Mouse (Mus musculus): ENCODE data around the gene 1700056E22Rik. TPM values are rescaled to one million over a fixed set of nuclear protein-coding genes. Genes with fewer than 3 reads are reported as not detected.

1700056E22Rik gene
- total and polyA plus RNA-seq, 3 experiments: not detected

DNA sequence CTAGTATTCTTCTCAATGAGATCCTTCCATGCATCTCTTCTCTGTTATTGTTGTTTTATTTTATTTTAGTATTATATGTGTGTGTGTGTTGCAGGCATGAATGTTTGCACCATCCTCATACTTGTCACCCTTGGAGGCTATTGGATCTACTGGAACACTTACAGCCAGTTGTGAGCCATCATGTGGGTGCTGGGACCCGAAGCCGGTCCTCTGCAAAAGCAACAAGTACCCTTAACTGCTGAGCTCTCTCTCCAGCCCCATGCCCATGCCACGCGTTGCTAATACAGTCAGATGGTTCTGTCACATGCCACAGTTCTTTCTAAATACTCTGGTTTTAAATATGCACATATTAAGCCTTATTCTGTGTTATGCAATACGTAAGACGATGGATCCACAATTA lies 22.8 kb downstream of the 1700056E22Rik start:
- no peak for TF ChIP-seq TAL1 (conservative IDR thresholded peaks at IDR 0.05; ENCODE audit: low read depth, low read length)
- TF ChIP-seq GATA2 (IDR thresholded peaks at IDR 0.05; ENCODE audit: borderline replicate concordance, low read depth, low read length): no peak
- no peak for TF ChIP-seq CTCF (IDR thresholded peaks at IDR 0.05; ENCODE audit: low read depth, low read length)
- TF ChIP-seq GATA1 (IDR thresholded peaks at IDR 0.05; ENCODE audit: borderline replicate concordance, low read length): no peak
- no peak for TF ChIP-seq POLR2AphosphoS5 (IDR thresholded peaks at IDR 0.05; ENCODE audit: insufficient replicate concordance, low read depth, low read length)
- Histone ChIP-seq H3K9me3 (replicated peaks) (peaks cover 28% of the 10 kb centered on the region), H3K4me3 (ENCODE audit: low read depth, low read length) (no peak overlapping the region), H3K27me3 (ENCODE audit: insufficient read depth, low read length) (no peaks in the 10 kb centered on the region), H3K4me1 (ENCODE audit: insufficient read depth, low read depth, low read length) (no peaks in the 10 kb centered on the region), H3K36me3 (replicated peaks) (no peaks in the 10 kb centered on the region)
- DNase-seq (ENCODE audit: low spot score): no peak
- no peak for ATAC-seq (ENCODE audit: extremely low read depth, insufficient number of reproducible peaks, low FRiP score, poor library complexity, severe bottlenecking)

DNA sequence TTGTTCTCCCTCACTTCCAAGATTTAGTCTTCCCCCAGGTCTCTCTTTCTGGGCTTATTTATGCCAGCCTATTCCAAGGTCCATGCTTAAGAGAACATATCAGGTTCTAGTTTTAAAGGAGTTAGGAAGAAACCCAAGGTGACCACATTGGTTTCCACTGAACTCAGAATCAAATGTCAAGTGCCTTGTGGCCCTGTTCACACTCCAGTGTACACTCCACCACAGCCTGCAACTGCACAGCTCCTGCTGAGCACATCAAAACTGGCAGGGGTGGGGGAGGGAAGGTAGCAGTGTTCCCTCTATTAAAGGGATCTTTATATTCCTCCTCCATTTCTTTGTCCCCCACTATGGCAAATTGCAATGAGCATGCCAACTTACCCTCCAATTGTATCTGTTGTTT lies 28.0 kb downstream of the 1700056E22Rik start:
- ATAC-seq (ENCODE audit: extremely low read depth, insufficient number of reproducible peaks, low FRiP score, poor library complexity, severe bottlenecking): no peak
- no peaks in the 10 kb centered on the region for H3K4me1 ChIP-seq (ENCODE audit: insufficient read depth, low read depth, low read length)
- no peak for DNase-seq (ENCODE audit: low spot score)

DNA sequence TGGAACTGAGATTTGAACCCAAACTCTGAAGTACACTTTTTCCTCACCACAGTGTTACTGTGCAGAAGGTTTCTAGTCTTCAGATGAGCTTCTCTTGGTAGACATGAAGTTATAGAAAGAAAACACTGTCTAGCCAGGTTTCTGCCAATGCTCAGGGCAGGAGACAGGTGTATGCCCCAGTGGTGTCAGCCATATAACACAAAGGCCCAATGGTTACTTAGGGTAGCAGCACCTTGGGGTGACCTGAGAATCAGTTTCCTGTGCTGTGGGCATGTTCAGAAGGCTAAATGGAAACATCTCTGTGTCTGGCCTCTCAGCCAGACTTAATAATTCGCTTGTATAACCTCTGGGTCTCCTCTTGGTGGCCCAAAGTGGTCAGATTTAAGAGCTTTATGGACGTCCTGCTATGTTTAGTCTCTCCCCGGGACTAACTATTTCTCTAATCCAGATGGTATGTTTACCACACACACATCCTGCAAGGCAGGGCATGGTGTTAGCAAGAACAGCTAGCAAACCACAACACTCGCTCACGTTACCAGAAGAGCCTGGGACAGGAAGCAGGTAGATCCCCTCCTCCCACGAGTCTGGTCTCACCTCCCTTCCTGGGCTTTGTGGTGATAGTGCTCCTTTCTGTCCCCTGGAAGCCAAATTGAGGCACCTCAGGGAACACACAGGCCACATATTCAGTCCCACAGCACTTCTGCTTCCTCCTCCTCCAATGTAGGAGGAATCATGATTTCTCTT lies 28.6 kb downstream of the 1700056E22Rik start:
- Histone ChIP-seq H3K27me3 (ENCODE audit: insufficient read depth, low read length) (no peaks in the 10 kb centered on the region), H3K4me1 (ENCODE audit: insufficient read depth, low read depth, low read length) (no peaks in the 10 kb centered on the region), H3K4me3 (ENCODE audit: low read depth, low read length) (no peak overlapping the region), H3K36me3 (replicated peaks) (no peaks in the 10 kb centered on the region), H3K9me3 (replicated peaks) (peaks cover 37% of the 10 kb centered on the region)
- TF ChIP-seq TAL1 (conservative IDR thresholded peaks at IDR 0.05; ENCODE audit: low read depth, low read length) (no peak), POLR2AphosphoS5 (IDR thresholded peaks at IDR 0.05; ENCODE audit: insufficient replicate concordance, low read depth, low read length) (no peak), GATA2 (IDR thresholded peaks at IDR 0.05; ENCODE audit: borderline replicate concordance, low read depth, low read length) (no peak), GATA1 (IDR thresholded peaks at IDR 0.05; ENCODE audit: borderline replicate concordance, low read length) (no peak), CTCF (IDR thresholded peaks at IDR 0.05; ENCODE audit: low read depth, low read length) (no peak)
- ATAC-seq (ENCODE audit: extremely low read depth, insufficient number of reproducible peaks, low FRiP score, poor library complexity, severe bottlenecking): no peak
- no peak for DNase-seq (ENCODE audit: low spot score)

More for the DNA sequence above, 28.0 kb downstream of the 1700056E22Rik start:
- no peaks in the 10 kb centered on the region for H3K27me3 ChIP-seq (ENCODE audit: insufficient read depth, low read length)
- no peak overlapping the region for H3K4me3 ChIP-seq (ENCODE audit: low read depth, low read length)
- TF ChIP-seq CTCF (IDR thresholded peaks at IDR 0.05; ENCODE audit: low read depth, low read length) (no peak), TAL1 (conservative IDR thresholded peaks at IDR 0.05; ENCODE audit: low read depth, low read length) (no peak), POLR2AphosphoS5 (IDR thresholded peaks at IDR 0.05; ENCODE audit: insufficient replicate concordance, low read depth, low read length) (no peak), GATA1 (IDR thresholded peaks at IDR 0.05; ENCODE audit: borderline replicate concordance, low read length) (no peak), GATA2 (IDR thresholded peaks at IDR 0.05; ENCODE audit: borderline replicate concordance, low read depth, low read length) (no peak)
- H3K36me3 ChIP-seq (replicated peaks): no peaks in the 10 kb centered on the region
- peaks cover 42% of the 10 kb centered on the region for H3K9me3 ChIP-seq (replicated peaks)

DNA sequence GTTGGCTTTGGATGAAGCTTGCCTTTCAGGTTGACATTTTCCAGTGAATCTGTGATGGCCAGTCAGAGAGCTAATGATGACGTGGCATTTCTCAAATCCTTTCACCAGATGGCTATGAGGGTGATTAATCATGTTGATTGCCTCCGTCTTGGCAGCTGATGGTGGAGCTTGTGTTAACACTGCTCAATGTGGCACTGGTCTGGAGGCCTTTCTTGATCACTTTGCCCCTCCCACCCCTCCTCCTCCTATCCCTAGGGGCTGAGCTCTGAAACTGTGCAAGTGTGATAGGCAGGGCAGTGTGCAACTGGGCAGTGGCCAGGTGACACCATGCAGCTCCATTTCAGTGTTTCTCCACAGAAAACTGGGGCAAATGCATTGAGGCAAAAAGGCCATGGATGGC lies 29.8 kb downstream of the 1700056E22Rik start:
- H3K9me3 ChIP-seq (replicated peaks): peaks cover 37% of the 10 kb centered on the region
- H3K36me3 ChIP-seq (replicated peaks): no peaks in the 10 kb centered on the region
- no peaks in the 10 kb centered on the region for H3K27me3 ChIP-seq (ENCODE audit: insufficient read depth, low read length)

DNA sequence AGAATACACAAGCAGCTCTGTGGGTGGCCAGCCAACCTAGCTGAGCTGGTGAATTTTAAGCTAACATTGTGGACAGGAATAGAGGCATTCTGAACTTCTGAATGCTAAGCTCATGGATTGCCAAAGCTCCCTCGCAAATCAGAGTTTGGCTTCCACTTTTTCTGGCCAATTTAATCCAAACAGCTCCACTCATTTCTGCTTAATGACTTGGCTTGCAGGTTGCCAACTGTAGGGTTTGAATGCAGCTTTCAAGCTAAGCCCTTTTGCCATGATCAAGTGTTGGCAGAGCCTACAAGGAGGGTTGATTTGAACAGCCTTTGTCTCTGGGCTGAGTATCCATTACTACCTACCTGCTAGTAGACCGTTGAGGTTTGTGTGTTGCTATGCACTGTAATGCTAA lies 31.6 kb downstream of the 1700056E22Rik start:
- peaks cover 37% of the 10 kb centered on the region for H3K9me3 ChIP-seq (replicated peaks)
- DNase-seq (ENCODE audit: low spot score): no peak
- H3K4me1 ChIP-seq (ENCODE audit: insufficient read depth, low read depth, low read length): no peaks in the 10 kb centered on the region
- H3K4me3 ChIP-seq (ENCODE audit: low read depth, low read length): no peak overlapping the region
- ATAC-seq (ENCODE audit: extremely low read depth, insufficient number of reproducible peaks, low FRiP score, poor library complexity, severe bottlenecking): no peak
- H3K36me3 ChIP-seq (replicated peaks): no peaks in the 10 kb centered on the region
- H3K27me3 ChIP-seq (ENCODE audit: insufficient read depth, low read length): no peaks in the 10 kb centered on the region
- TF ChIP-seq GATA1 (IDR thresholded peaks at IDR 0.05; ENCODE audit: borderline replicate concordance, low read length) (no peak), POLR2AphosphoS5 (IDR thresholded peaks at IDR 0.05; ENCODE audit: insufficient replicate concordance, low read depth, low read length) (no peak), GATA2 (IDR thresholded peaks at IDR 0.05; ENCODE audit: borderline replicate concordance, low read depth, low read length) (no peak), CTCF (IDR thresholded peaks at IDR 0.05; ENCODE audit: low read depth, low read length) (no peak), TAL1 (conservative IDR thresholded peaks at IDR 0.05; ENCODE audit: low read depth, low read length) (no peak)

More for the DNA sequence above, 29.8 kb downstream of the 1700056E22Rik start:
- DNase-seq (ENCODE audit: low spot score) (no peak), ATAC-seq (ENCODE audit: extremely low read depth, insufficient number of reproducible peaks, low FRiP score, poor library complexity, severe bottlenecking) (no peak)
- Histone ChIP-seq H3K4me1 (ENCODE audit: insufficient read depth, low read depth, low read length) (no peaks in the 10 kb centered on the region), H3K4me3 (ENCODE audit: low read depth, low read length) (no peak overlapping the region)
- no peak for TF ChIP-seq GATA2 (IDR thresholded peaks at IDR 0.05; ENCODE audit: borderline replicate concordance, low read depth, low read length)
- TF ChIP-seq TAL1 (conservative IDR thresholded peaks at IDR 0.05; ENCODE audit: low read depth, low read length): no peak
- no peak for TF ChIP-seq POLR2AphosphoS5 (IDR thresholded peaks at IDR 0.05; ENCODE audit: insufficient replicate concordance, low read depth, low read length)
- no peak for TF ChIP-seq CTCF (IDR thresholded peaks at IDR 0.05; ENCODE audit: low read depth, low read length)
- TF ChIP-seq GATA1 (IDR thresholded peaks at IDR 0.05; ENCODE audit: borderline replicate concordance, low read length): no peak

- H3K4me1 ChIP-seq (ENCODE audit: insufficient read depth, low read depth, low read length): no peaks in the 10 kb centered on the region
- DNase-seq (ENCODE audit: low spot score) (no peak), ATAC-seq (ENCODE audit: extremely low read depth, insufficient number of reproducible peaks, low FRiP score, poor library complexity, severe bottlenecking) (no peak)
- no peaks in the 10 kb centered on the region for H3K36me3 ChIP-seq (replicated peaks)
- H3K9me3 ChIP-seq (replicated peaks): peaks cover 25% of the 10 kb centered on the region
- H3K27me3 ChIP-seq (ENCODE audit: insufficient read depth, low read length): no peaks in the 10 kb centered on the region
- no peak overlapping the region for H3K4me3 ChIP-seq (ENCODE audit: low read depth, low read length)
- no peak for TF ChIP-seq CTCF (IDR thresholded peaks at IDR 0.05; ENCODE audit: low read depth, low read length)
- TF ChIP-seq GATA1 (IDR thresholded peaks at IDR 0.05; ENCODE audit: borderline replicate concordance, low read length): no peak
- TF ChIP-seq GATA2 (IDR thresholded peaks at IDR 0.05; ENCODE audit: borderline replicate concordance, low read depth, low read length): no peak
- TF ChIP-seq POLR2AphosphoS5 (IDR thresholded peaks at IDR 0.05; ENCODE audit: insufficient replicate concordance, low read depth, low read length): no peak
- TF ChIP-seq TAL1 (conservative IDR thresholded peaks at IDR 0.05; ENCODE audit: low read depth, low read length): no peak
Measured at GRCm38 (mm10) chr1:183997207-183997606, 36.9 kb downstream of the 1700056E22Rik start.
